Mouse (Mus musculus) myocyte (in vitro differentiated cells): ENCODE data around the gene Eml1. TPM values are rescaled to one million over a fixed set of nuclear protein-coding genes. Genes with fewer than 3 reads are reported as not detected.

Experiments used
- H3K27me3 ChIP-seq: one replicate; pipeline ENCODE4 v1.6.1; 2011; ENCODE audit not compliant: control insufficient read depth, insufficient read depth, insufficient read length
- H3K36me3 ChIP-seq: one replicate; pipeline ENCODE4 v1.6.1; 2011; ENCODE audit not compliant: control insufficient read depth, insufficient read depth
- H3K4me2 ChIP-seq: one replicate; pipeline ENCODE4 v1.6.1; 2011; ENCODE audit warnings: low read depth, control low read depth
- H3K4me3 ChIP-seq: one replicate; pipeline ENCODE4 v1.5.1; 2011; ENCODE audit warnings: mild to moderate bottlenecking, control low read depth, moderate library complexity
- H3K79me2 ChIP-seq: one replicate; pipeline ENCODE4 v1.6.1; 2011; ENCODE audit not compliant: control insufficient read depth, insufficient read depth
- H3ac ChIP-seq: one replicate; pipeline ENCODE4 v1.6.1; 2011; ENCODE audit not compliant: control insufficient read depth, insufficient read length
- CEBPB ChIP-seq: IDR thresholded peaks from 2 replicates; pipeline ENCODE4 v1.6.1; 2011; ENCODE audit warnings: mild to moderate bottlenecking, moderate library complexity; ENCODE audit not compliant: poor library complexity, insufficient read depth, severe bottlenecking
- E2F4 ChIP-seq: IDR thresholded peaks from one replicate; pipeline ENCODE4 v1.6.1; 2011; ENCODE audit warnings: mild to moderate bottlenecking, control low read depth, moderate library complexity; ENCODE audit not compliant: insufficient read depth
- MAX ChIP-seq: IDR thresholded peaks from one replicate; pipeline ENCODE4 v1.6.1; 2011; ENCODE audit warnings: low read depth, mild to moderate bottlenecking, control low read depth
- MYOD1 ChIP-seq, 3 experiments: IDR thresholded peaks; one replicate each; pipeline ENCODE4 v1.6.1; 2011; ENCODE audit warnings: control low read depth in 2 of 3, low read depth in 2 of 3, mild to moderate bottlenecking in 2 of 3, moderate library complexity in 1 of 3; ENCODE audit not compliant: insufficient read length in 2 of 3, control insufficient read depth in 1 of 3
- MYOG ChIP-seq, 3 experiments: IDR thresholded peaks; one replicate each; pipeline ENCODE4 v1.6.1; 2011; ENCODE audit warnings: control low read depth in 2 of 3, low read depth in 2 of 3, mild to moderate bottlenecking in 2 of 3; ENCODE audit not compliant: insufficient read length in 2 of 3, control insufficient read depth in 1 of 3, insufficient read depth in 1 of 3
- POLR2A ChIP-seq: IDR thresholded peaks from one replicate; pipeline ENCODE4 v1.6.1; 2011; ENCODE audit warnings: low read depth, mild to moderate bottlenecking, control low read depth, moderate library complexity; ENCODE audit not compliant: insufficient read length
- POLR2AphosphoS2 ChIP-seq: IDR thresholded peaks from one replicate; pipeline ENCODE4 v1.6.1; 2011; ENCODE audit warnings: low read depth, control low read depth; ENCODE audit not compliant: insufficient read length
- REST ChIP-seq: IDR thresholded peaks from one replicate; pipeline ENCODE4 v1.6.1; 2011; ENCODE audit warnings: mild to moderate bottlenecking, control low read depth, moderate library complexity; ENCODE audit not compliant: insufficient read depth, insufficient read length
- SRF ChIP-seq: IDR thresholded peaks from one replicate; pipeline ENCODE4 v1.6.1; 2011; ENCODE audit warnings: low read depth; ENCODE audit not compliant: control insufficient read depth, insufficient read length
- TCF12 ChIP-seq: IDR thresholded peaks from one replicate; pipeline ENCODE4 v1.6.1; 2011; ENCODE audit warnings: mild to moderate bottlenecking, control low read depth; ENCODE audit not compliant: poor library complexity, insufficient read depth, severe bottlenecking
- TCF3 ChIP-seq: IDR thresholded peaks from one replicate; pipeline ENCODE4 v1.6.1; 2011; ENCODE audit warnings: low read depth, control low read depth; ENCODE audit not compliant: insufficient read length
- USF1 ChIP-seq: IDR thresholded peaks from one replicate; pipeline ENCODE4 v1.6.1; 2011; ENCODE audit warnings: low read depth, mild to moderate bottlenecking, control low read depth, moderate library complexity
- polyA plus RNA-seq: library from polyadenylated mRNA; unstranded; fragments of >200 nt; fragmentation: generic; extraction: Trizol; gene quantifications from one replicate; pipeline ENCODE4 v1.2.1, GENCODE M21; 2012; ENCODE audit warnings: missing spikeins

Gene Eml1
- polyA plus RNA-seq, 1 experiment, result 33.4 TPM

- Histone ChIP-seq H3ac (peak overlapping the region; percentile 57), H3K4me3 (peak overlapping the region; percentile 36), H3K79me2 (peaks cover 37% of the 10 kb centered on the region), H3K27me3 (no peaks in the 10 kb centered on the region), H3K36me3 (no peaks in the 10 kb centered on the region), H3K4me2 (peak overlapping the region; percentile 68)
- no peak for TF ChIP-seq TCF3
- TF ChIP-seq POLR2A, result no peak
- peak in 1 of 3 experiments; percentile 20 for TF ChIP-seq MYOD1 (IDR thresholded peaks at IDR 0.05; ENCODE audit: control insufficient read depth in 1 of 3, insufficient read length in 2 of 3, low read depth in 2 of 3)
- TF ChIP-seq MYOG (IDR thresholded peaks at IDR 0.05; ENCODE audit: control insufficient read depth in 1 of 3, insufficient read depth in 1 of 3, insufficient read length in 2 of 3, low read depth in 2 of 3), result peak in 2 of 3 experiments; percentile 14 to 24
- TF ChIP-seq SRF, result no peak
- TF ChIP-seq E2F4, result no peak
- TF ChIP-seq TCF12, result no peak
Observed at GRCm38 (mm10) chr12:108554861-108555556, 184.3 kb downstream of the Eml1 start.

- Histone ChIP-seq H3K27me3 (no peaks in the 10 kb centered on the region), H3K4me3 (no peak overlapping the region), H3ac (no peak overlapping the region), H3K79me2 (peaks cover 61% of the 10 kb centered on the region), H3K36me3 (no peaks in the 10 kb centered on the region), H3K4me2 (no peak overlapping the region)
- no peak for TF ChIP-seq POLR2AphosphoS2
Observed at GRCm38 (mm10) chr12:108558194-108558593, 187.4 kb downstream of the Eml1 start.

- Histone ChIP-seq H3ac (no peak overlapping the region), H3K36me3 (no peaks in the 10 kb centered on the region)
- TF ChIP-seq REST (no peak), POLR2AphosphoS2 (no peak), MAX (no peak), POLR2A (no peak), TCF3 (no peak), USF1 (no peak), SRF (no peak), MYOD1 (IDR thresholded peaks at IDR 0.05; ENCODE audit: control insufficient read depth in 1 of 3, insufficient read length in 2 of 3, low read depth in 2 of 3) (no peak), CEBPB (no peak), TCF12 (no peak), MYOG (IDR thresholded peaks at IDR 0.05; ENCODE audit: control insufficient read depth in 1 of 3, insufficient read depth in 1 of 3, insufficient read length in 2 of 3, low read depth in 2 of 3) (no peak), E2F4 (no peak)
Observed at GRCm38 (mm10) chr12:108563238-108563637, 192.5 kb downstream of the Eml1 start.

GRCm38 (mm10) chr12:108564910-108565506 lies 194.3 kb downstream of the Eml1 start:
- H3K79me2 ChIP-seq, result peaks cover 62% of the 10 kb centered on the region
- no peak overlapping the region for H3K4me2 ChIP-seq
- no peaks in the 10 kb centered on the region for H3K27me3 ChIP-seq
- H3K4me3 ChIP-seq, result no peak overlapping the region
- H3K36me3 ChIP-seq, result no peaks in the 10 kb centered on the region
- no peak overlapping the region for H3ac ChIP-seq
- TF ChIP-seq POLR2AphosphoS2 (no peak), USF1 (no peak), POLR2A (no peak), MYOD1 (IDR thresholded peaks at IDR 0.05; ENCODE audit: control insufficient read depth in 1 of 3, insufficient read length in 2 of 3, low read depth in 2 of 3) (no peak), TCF3 (no peak), MAX (no peak), SRF (no peak), REST (no peak), TCF12 (no peak)

More at GRCm38 (mm10) chr12:108563238-108563637, 192.5 kb downstream of the Eml1 start:
- Histone ChIP-seq H3K4me3 (no peak overlapping the region), H3K79me2 (peaks cover 74% of the 10 kb centered on the region), H3K27me3 (no peaks in the 10 kb centered on the region), H3K4me2 (no peak overlapping the region)

- Histone ChIP-seq H3K79me2 (peaks cover 27% of the 10 kb centered on the region), H3K27me3 (no peaks in the 10 kb centered on the region), H3ac (no peak overlapping the region), H3K4me2 (no peak overlapping the region), H3K4me3 (no peak overlapping the region), H3K36me3 (no peaks in the 10 kb centered on the region)
- TF ChIP-seq USF1, result no peak
Observed at GRCm38 (mm10) chr12:108579156-108579871, 208.6 kb downstream of the Eml1 start.
